Mouse (Mus musculus): Measurements from ENCODE around the gene Olfr874. TPM values are rescaled to one million over a fixed set of nuclear protein-coding genes. Genes with fewer than 3 reads are reported as not detected.

Olfr874 gene
- polyA plus RNA-seq (2011; ENCODE audit: insufficient read depth, insufficient read length, low read depth, missing spikeins): not detected in 2 replicates

DNA sequence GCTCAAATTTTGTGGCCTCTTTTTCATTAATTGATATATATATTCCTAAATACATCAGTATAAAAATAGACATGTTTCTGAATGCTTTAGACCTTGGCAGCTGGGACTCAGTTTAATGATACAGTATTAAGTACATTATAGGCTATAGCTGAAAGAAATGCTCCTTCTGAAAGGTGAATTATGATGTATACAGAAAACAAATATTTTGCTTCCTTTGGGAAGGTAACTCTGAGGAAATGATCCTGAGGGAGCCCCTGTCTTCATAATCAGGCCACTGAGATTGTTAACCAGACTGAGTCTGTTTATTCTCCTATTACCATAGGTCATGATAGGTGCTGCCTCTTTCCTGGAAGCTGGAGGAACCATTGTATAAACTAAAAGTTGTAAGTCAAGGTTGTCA lies at the start of gene Olfr874:
Gene Olfr874, plus strand, starts transcription at position 301 of the 400 bp plus-strand sequence.
- H3K36me3 ChIP-seq (ENCODE audit: control insufficient read depth, insufficient read depth, low read length, poor library complexity, severe bottlenecking): no peaks in the 10 kb centered on the region
- H3K9ac ChIP-seq (ENCODE audit: low read depth, poor library complexity, severe bottlenecking): no peak within 1 kb of the TSS
- no peaks in the 10 kb centered on the region for H3K9me3 ChIP-seq (replicated peaks; ENCODE audit: control insufficient read depth, insufficient read depth, low read length, poor library complexity, severe bottlenecking)
- H3K27ac ChIP-seq (ENCODE audit: insufficient read depth, low read length): no peak within 1 kb of the TSS
- TF ChIP-seq EP300 (IDR thresholded peaks at IDR 0.05; ENCODE audit: insufficient read depth, low read depth, low read length) (no peak), CTCF (IDR thresholded peaks at IDR 0.05; ENCODE audit: low read depth, low read length) (no peak), POLR2A (IDR thresholded peaks at IDR 0.05; ENCODE audit: insufficient read depth, low read length) (no peak)
- no peak within 1 kb of the TSS for H3K4me3 ChIP-seq (ENCODE audit: low read depth, low read length)
- no peaks in the 10 kb centered on the region; the same call in 1 of the 2 replicates for H3K27me3 ChIP-seq (ENCODE audit: control insufficient read depth, insufficient read depth, low read length, poor library complexity, severe bottlenecking)
- no peaks in the 10 kb centered on the region for H3K4me1 ChIP-seq (ENCODE audit: control insufficient read depth, insufficient read depth, low read length)

DNA sequence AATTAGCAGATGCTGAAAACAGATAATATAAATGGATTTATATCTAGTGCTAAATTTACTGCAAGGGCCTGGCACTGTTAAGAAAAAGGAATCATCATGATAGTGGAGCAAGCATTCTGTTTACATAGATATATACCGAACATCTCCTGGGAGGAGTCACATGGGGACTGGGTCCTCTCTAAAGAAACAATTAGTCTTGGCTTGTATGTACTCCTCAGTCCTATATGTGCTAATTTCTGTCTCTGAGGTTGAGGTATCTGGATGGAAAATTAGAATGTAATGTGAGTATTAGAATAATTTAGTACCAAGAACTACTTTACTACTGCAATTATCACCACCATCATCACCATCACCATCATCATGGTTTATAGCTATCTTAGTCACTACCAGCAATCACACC lies 28.8 kb upstream of the Olfr874 start, which contains the start of gene Olfr160:
Gene Olfr160, minus strand, starts transcription at position 101 of the 400 bp plus-strand sequence.
- H3K9ac ChIP-seq (ENCODE audit: low read depth, poor library complexity, severe bottlenecking): no peak within 1 kb of the TSS
- TF ChIP-seq CTCF (IDR thresholded peaks at IDR 0.05; ENCODE audit: low read depth, low read length): no peak
- TF ChIP-seq POLR2A (IDR thresholded peaks at IDR 0.05; ENCODE audit: insufficient read depth, low read length): no peak
- TF ChIP-seq EP300 (IDR thresholded peaks at IDR 0.05; ENCODE audit: insufficient read depth, low read depth, low read length): no peak
- no peaks in the 10 kb centered on the region for H3K36me3 ChIP-seq (ENCODE audit: control insufficient read depth, insufficient read depth, low read length, poor library complexity, severe bottlenecking)
- peaks cover 3% of the 10 kb centered on the region for H3K4me1 ChIP-seq (ENCODE audit: control insufficient read depth, insufficient read depth, low read length)
- H3K27ac ChIP-seq (ENCODE audit: insufficient read depth, low read length): no peak within 1 kb of the TSS
- H3K4me3 ChIP-seq (ENCODE audit: low read depth, low read length): no peak within 1 kb of the TSS
- no peaks in the 10 kb centered on the region for H3K27me3 ChIP-seq (ENCODE audit: control insufficient read depth, insufficient read depth, low read length, poor library complexity, severe bottlenecking)
- H3K9me3 ChIP-seq (replicated peaks; ENCODE audit: control insufficient read depth, insufficient read depth, low read length, poor library complexity, severe bottlenecking): no peaks in the 10 kb centered on the region

GRCm38 (mm10) chr9:37734310-37734709 lies 10.6 kb upstream of the Olfr874 start:
- H3K9me3 ChIP-seq (replicated peaks; ENCODE audit: control insufficient read depth, insufficient read depth, low read length, poor library complexity, severe bottlenecking): no peaks in the 10 kb centered on the region
- H3K27me3 ChIP-seq (ENCODE audit: control insufficient read depth, insufficient read depth, low read length, poor library complexity, severe bottlenecking): no peaks in the 10 kb centered on the region
- no peaks in the 10 kb centered on the region for H3K4me1 ChIP-seq (ENCODE audit: control insufficient read depth, insufficient read depth, low read length)
- H3K36me3 ChIP-seq (ENCODE audit: control insufficient read depth, insufficient read depth, low read length, poor library complexity, severe bottlenecking): no peaks in the 10 kb centered on the region
- no peak for TF ChIP-seq CTCF (IDR thresholded peaks at IDR 0.05; ENCODE audit: low read depth, low read length)
- TF ChIP-seq EP300 (IDR thresholded peaks at IDR 0.05; ENCODE audit: insufficient read depth, low read depth, low read length): no peak
- no peak for TF ChIP-seq POLR2A (IDR thresholded peaks at IDR 0.05; ENCODE audit: insufficient read depth, low read length)
- H3K9ac ChIP-seq (ENCODE audit: low read depth, poor library complexity, severe bottlenecking): no peak overlapping the region
- H3K4me3 ChIP-seq (ENCODE audit: low read depth, low read length): no peak overlapping the region
- no peak overlapping the region for H3K27ac ChIP-seq (ENCODE audit: insufficient read depth, low read length)

GRCm38 (mm10) chr9:37750319-37751075 lies 5.6 kb downstream of the Olfr874 start:
- H3K4me1 ChIP-seq (ENCODE audit: control insufficient read depth, insufficient read depth, low read length): peaks cover 3% of the 10 kb centered on the region
- TF ChIP-seq POLR2A (IDR thresholded peaks at IDR 0.05; ENCODE audit: insufficient read depth, low read length): no peak
- TF ChIP-seq CTCF (IDR thresholded peaks at IDR 0.05; ENCODE audit: low read depth, low read length): no peak
- no peak for TF ChIP-seq EP300 (IDR thresholded peaks at IDR 0.05; ENCODE audit: insufficient read depth, low read depth, low read length)
- no peaks in the 10 kb centered on the region for H3K36me3 ChIP-seq (ENCODE audit: control insufficient read depth, insufficient read depth, low read length, poor library complexity, severe bottlenecking)
- no peaks in the 10 kb centered on the region for H3K27me3 ChIP-seq (ENCODE audit: control insufficient read depth, insufficient read depth, low read length, poor library complexity, severe bottlenecking)
- H3K9me3 ChIP-seq (replicated peaks; ENCODE audit: control insufficient read depth, insufficient read depth, low read length, poor library complexity, severe bottlenecking): no peaks in the 10 kb centered on the region
- H3K27ac ChIP-seq (ENCODE audit: insufficient read depth, low read length): no peak overlapping the region
- H3K9ac ChIP-seq (ENCODE audit: low read depth, poor library complexity, severe bottlenecking): no peak overlapping the region
- no peak overlapping the region for H3K4me3 ChIP-seq (ENCODE audit: low read depth, low read length)

DNA sequence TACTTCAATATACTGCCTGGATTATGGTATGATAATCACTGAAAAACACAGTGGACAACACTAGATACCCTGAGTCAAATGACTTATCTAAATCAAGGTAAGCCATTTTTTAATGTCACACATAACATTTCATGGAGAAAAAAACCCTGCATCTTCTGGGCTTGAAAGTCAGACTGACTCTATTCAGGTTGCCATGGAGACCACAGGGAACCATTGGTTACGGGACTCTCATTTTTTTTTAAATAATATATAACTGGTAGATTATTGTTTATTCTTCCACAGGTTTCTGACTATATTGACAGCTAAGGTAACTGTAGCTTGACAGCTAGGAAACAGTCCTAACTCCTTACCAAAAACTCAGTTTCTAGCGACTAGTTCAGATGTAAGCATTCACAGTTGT lies 6.6 kb downstream of the Olfr874 start:
- no peaks in the 10 kb centered on the region for H3K9me3 ChIP-seq (replicated peaks; ENCODE audit: control insufficient read depth, insufficient read depth, low read length, poor library complexity, severe bottlenecking)
- H3K4me1 ChIP-seq (ENCODE audit: control insufficient read depth, insufficient read depth, low read length): peaks cover 3% of the 10 kb centered on the region
- H3K4me3 ChIP-seq (ENCODE audit: low read depth, low read length): no peak overlapping the region
- no peaks in the 10 kb centered on the region for H3K36me3 ChIP-seq (ENCODE audit: control insufficient read depth, insufficient read depth, low read length, poor library complexity, severe bottlenecking)
- H3K27me3 ChIP-seq (ENCODE audit: control insufficient read depth, insufficient read depth, low read length, poor library complexity, severe bottlenecking): no peaks in the 10 kb centered on the region
- no peak overlapping the region for H3K27ac ChIP-seq (ENCODE audit: insufficient read depth, low read length)
- no peak for TF ChIP-seq CTCF (IDR thresholded peaks at IDR 0.05; ENCODE audit: low read depth, low read length)
- TF ChIP-seq POLR2A (IDR thresholded peaks at IDR 0.05; ENCODE audit: insufficient read depth, low read length): no peak
- no peak for TF ChIP-seq EP300 (IDR thresholded peaks at IDR 0.05; ENCODE audit: insufficient read depth, low read depth, low read length)
- no peak overlapping the region for H3K9ac ChIP-seq (ENCODE audit: low read depth, poor library complexity, severe bottlenecking)

DNA sequence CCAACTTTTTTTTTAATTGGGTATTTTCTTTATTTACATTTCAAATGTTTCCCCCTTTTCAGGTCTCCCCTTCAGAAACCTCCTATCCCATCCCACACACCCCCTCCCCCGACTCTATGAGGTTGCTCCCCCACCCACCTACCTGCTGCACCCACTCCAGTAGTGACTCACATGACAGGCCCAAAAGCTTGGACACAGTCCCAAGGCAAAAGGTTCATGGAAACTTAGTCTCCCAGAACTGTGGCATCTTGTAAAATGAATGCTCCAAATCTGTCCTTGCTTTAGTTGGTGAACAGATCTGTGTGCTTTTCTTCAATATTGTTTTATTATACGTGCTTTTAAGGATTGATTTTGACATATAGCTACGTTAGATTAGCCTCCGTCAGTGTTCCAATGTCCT lies 7.1 kb downstream of the Olfr874 start:
- Histone ChIP-seq H3K9ac (ENCODE audit: low read depth, poor library complexity, severe bottlenecking) (no peak overlapping the region), H3K36me3 (ENCODE audit: control insufficient read depth, insufficient read depth, low read length, poor library complexity, severe bottlenecking) (no peaks in the 10 kb centered on the region), H3K27ac (ENCODE audit: insufficient read depth, low read length) (no peak overlapping the region), H3K27me3 (ENCODE audit: control insufficient read depth, insufficient read depth, low read length, poor library complexity, severe bottlenecking) (no peaks in the 10 kb centered on the region), H3K4me3 (ENCODE audit: low read depth, low read length) (no peak overlapping the region), H3K9me3 (replicated peaks; ENCODE audit: control insufficient read depth, insufficient read depth, low read length, poor library complexity, severe bottlenecking) (no peaks in the 10 kb centered on the region), H3K4me1 (ENCODE audit: control insufficient read depth, insufficient read depth, low read length) (peaks cover 3% of the 10 kb centered on the region)
- no peak for TF ChIP-seq EP300 (IDR thresholded peaks at IDR 0.05; ENCODE audit: insufficient read depth, low read depth, low read length)
- TF ChIP-seq POLR2A (IDR thresholded peaks at IDR 0.05; ENCODE audit: insufficient read depth, low read length): no peak
- TF ChIP-seq CTCF (IDR thresholded peaks at IDR 0.05; ENCODE audit: low read depth, low read length): no peak
